Mouse (Mus musculus) layer of hippocampus, postnatal 25 days (tissue): ENCODE measurements around the gene Cep295. TPM values are rescaled to one million over a fixed set of nuclear protein-coding genes. Genes with fewer than 3 reads are reported as not detected.
"Not testable (repeated sequence)": the region's sequence is repeated elsewhere in the genome, so short reads cannot be mapped to it uniquely, and the experiment has no call there.

ENCODE experiments used
- DNase-seq, 2 experiments: peaks; one replicate each; pipeline ENCODE4 v3.0.0; 2022; ENCODE audit warnings: mixed read lengths in 2 of 2, low spot score in 1 of 2; ENCODE audit errors: extremely low spot score in 1 of 2
- total RNA-seq, 2 experiments: library from RNA; stranded (reverse); gene quantifications; 2 replicates each; pipeline ENCODE4 v1.2.3; 2021

Cep295 gene
- total RNA-seq, 2 experiments from 2014 or later: 17.6 to 24.1 TPM

- no peak for DNase-seq
Measured at GRCm38 (mm10) chr9:15308254-15308653, 49.3 kb downstream of the Cep295 start.

- no peak for DNase-seq
Measured at GRCm38 (mm10) chr9:15307257-15307656, 50.3 kb downstream of the Cep295 start.

GRCm38 (mm10) chr9:15306398-15307119 is 51.0 kb downstream of the Cep295 start, which contains the start of gene 4931406C07Rik:
Gene 4931406C07Rik, minus strand, starts transcription at chr9:15306448.
- DNase-seq: peak in 1 of 2 experiments; percentile 26

- peak; percentile 95 to 96 for DNase-seq
Measured at GRCm38 (mm10) chr9:15305503-15306397, 51.8 kb downstream of the Cep295 start, which contains the start of gene Taf1d. Gene Taf1d, plus strand, starts transcription at chr9:15306214.

GRCm38 (mm10) chr9:15302881-15303280 is 54.7 kb downstream of the Cep295 start:
- no peak for DNase-seq

GRCm38 (mm10) chr9:15302006-15302405 is 55.6 kb downstream of the Cep295 start:
- not testable (repeated sequence) for DNase-seq

- DNase-seq: no peak
Measured at GRCm38 (mm10) chr9:15301399-15301798, 56.2 kb downstream of the Cep295 start.

- no peak for DNase-seq
Measured at GRCm38 (mm10) chr9:15300056-15300455, 57.5 kb downstream of the Cep295 start.

GRCm38 (mm10) chr9:15298451-15298850 is 59.1 kb downstream of the Cep295 start:
- no peak for DNase-seq

- DNase-seq: no peak
Measured at GRCm38 (mm10) chr9:15297112-15297511, 60.5 kb downstream of the Cep295 start.

GRCm38 (mm10) chr9:15289251-15289650 is 68.3 kb downstream of the Cep295 start:
- no peak for DNase-seq

GRCm38 (mm10) chr9:15288402-15288801 is 69.2 kb downstream of the Cep295 start:
- DNase-seq: no peak

- no peak for DNase-seq
Measured at GRCm38 (mm10) chr9:15287846-15288245, 69.7 kb downstream of the Cep295 start.

GRCm38 (mm10) chr9:15285443-15285842 is 72.1 kb downstream of the Cep295 start:
- no peak for DNase-seq

GRCm38 (mm10) chr9:15280491-15280879 is 77.1 kb downstream of the Cep295 start:
- no peak for DNase-seq

GRCm38 (mm10) chr9:15279649-15280490 is 77.7 kb downstream of the Cep295 start, which contains the start of gene Med17:
Gene Med17, minus strand, starts transcription at chr9:15279931.
- DNase-seq: peak; percentile 85 to 89

- DNase-seq: no peak
Measured at GRCm38 (mm10) chr9:15279139-15279648, 78.4 kb downstream of the Cep295 start.

- no peak for DNase-seq
Measured at GRCm38 (mm10) chr9:15278343-15278742, 79.2 kb downstream of the Cep295 start.

- no peak for DNase-seq
Measured at GRCm38 (mm10) chr9:15276855-15277254, 80.7 kb downstream of the Cep295 start.

- DNase-seq: no peak
Measured at GRCm38 (mm10) chr9:15273981-15274380, 83.6 kb downstream of the Cep295 start.
